Mouse (Mus musculus) neural tube, embryonic 15.5 days (tissue): ENCODE measurements around the gene Alcam. TPM values are rescaled to one million over a fixed set of nuclear protein-coding genes. Genes with fewer than 3 reads are reported as not detected.

Source experiments
- ATAC-seq: fragments of 200-750 bp; cut with Nextera tagmentation; 2 replicates; pipeline ENCODE4 v1.8.0; 2017; ENCODE audit warnings: mild to moderate bottlenecking, moderate TSS enrichment, moderate library complexity; ENCODE audit not compliant: low FRiP score
- H3K27ac ChIP-seq: fragments of 300-500 bp; sonication (generic); replicated peaks from 2 replicates; pipeline ENCODE4 v1.5.1; 2015; ENCODE audit warnings: mild to moderate bottlenecking, inconsistent platforms
- H3K27me3 ChIP-seq: fragments of 300-500 bp; sonication (generic); replicated peaks from 2 replicates; pipeline ENCODE4 v1.6.1; 2015; ENCODE audit warnings: inconsistent platforms
- H3K36me3 ChIP-seq: fragments of 300-500 bp; sonication (generic); 2 replicates; pipeline ENCODE4 v1.6.1; 2015; ENCODE audit warnings: inconsistent platforms
- H3K4me1 ChIP-seq: fragments of 300-500 bp; sonication (generic); 2 replicates; pipeline ENCODE4 v1.6.1; 2015; ENCODE audit warnings: inconsistent platforms
- H3K4me2 ChIP-seq: fragments of 300-500 bp; sonication (generic); 2 replicates; pipeline ENCODE4 v1.6.1; 2015; ENCODE audit warnings: inconsistent platforms, mild to moderate bottlenecking, moderate library complexity
- H3K4me3 ChIP-seq: fragments of 300-500 bp; sonication (generic); replicated peaks from 2 replicates; pipeline ENCODE4 v1.5.1; 2015; ENCODE audit warnings: mild to moderate bottlenecking, inconsistent platforms
- H3K9ac ChIP-seq: fragments of 300-500 bp; sonication (generic); replicated peaks from 2 replicates; pipeline ENCODE4 v1.6.1; 2015; ENCODE audit warnings: mild to moderate bottlenecking, inconsistent platforms
- H3K9me3 ChIP-seq: fragments of 300-500 bp; sonication (generic); replicated peaks from 2 replicates; pipeline ENCODE4 v1.6.1; 2016; ENCODE audit warnings: inconsistent platforms
- WGBS: fragments of 180-500 bp; shearing (Covaris S2); methylation state at CpG from one replicate; pipeline ENCODE4 v1.1.7; 2015; ENCODE audit warnings: mixed read lengths; 5-methylcytosine and 5-hydroxymethylcytosine counted together
- polyA plus RNA-seq: library from polyadenylated mRNA; unstranded; fragments of >200 nt; fragmentation: Nextera tagmentation; extraction: Ambion mirVana; gene quantifications from 2 replicates; pipeline ENCODE4 v1.2.1, GENCODE M21; 2015

The Alcam gene
- polyA plus RNA-seq, 1 experiment from 2014 or later = 40.0 TPM

DNA sequence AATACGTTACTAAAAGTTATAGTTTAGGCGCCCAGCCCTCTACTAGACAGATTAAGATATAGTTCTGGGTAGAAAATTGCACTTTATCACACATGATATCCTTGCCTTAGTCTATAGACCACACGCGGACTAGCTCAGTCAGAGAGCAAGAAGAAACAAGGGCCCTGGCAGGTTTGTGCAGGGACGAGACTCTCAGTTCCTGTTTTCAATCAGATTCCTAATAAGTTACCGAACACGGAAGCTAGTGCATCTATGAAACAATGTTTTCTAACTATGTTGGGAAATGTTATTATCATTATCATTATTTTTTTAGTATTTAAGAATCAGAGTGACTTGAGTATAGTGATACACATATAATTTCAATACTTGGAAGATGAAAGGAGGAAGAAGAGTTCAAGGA, 152.1 kb downstream of the Alcam start:
- Histone ChIP-seq H3K9me3 (no peaks in the 10 kb centered on the region), H3K36me3 (no peaks in the 10 kb centered on the region), H3K27ac (no peak overlapping the region), H3K27me3 (no peaks in the 10 kb centered on the region), H3K4me1 (0 out of 2 replicates have a peak, but pooled peaks cover 7% of the 10 kb centered on the region), H3K9ac (no peak overlapping the region), H3K4me2 (no peak overlapping the region), H3K4me3 (no peak overlapping the region)
- WGBS = 91% methylated on average over 7 of the region's 7 CpGs
- no peak for ATAC-seq

DNA sequence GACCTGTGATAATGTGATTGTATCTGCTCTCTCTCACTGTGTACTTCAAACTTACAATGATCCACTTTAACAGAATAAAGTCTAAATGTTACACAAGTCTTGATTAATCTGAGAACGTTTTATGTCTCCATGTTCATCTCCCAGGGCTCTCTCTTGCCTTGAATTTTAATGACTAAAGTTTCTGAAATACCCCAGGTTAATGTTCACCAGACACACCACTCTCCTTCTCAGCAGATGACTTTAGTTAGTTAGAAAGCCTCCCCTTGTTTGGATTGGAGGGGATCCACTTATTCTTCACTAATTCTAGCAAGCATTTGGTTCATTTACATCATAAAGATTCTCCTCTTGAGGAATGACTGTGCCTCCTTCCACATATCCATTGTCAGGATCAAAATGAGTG, 157.5 kb downstream of the Alcam start:
- Histone ChIP-seq H3K4me1 (no peaks in the 10 kb centered on the region), H3K9me3 (no peaks in the 10 kb centered on the region), H3K4me3 (no peak overlapping the region), H3K9ac (no peak overlapping the region), H3K27ac (no peak overlapping the region), H3K27me3 (no peaks in the 10 kb centered on the region), H3K36me3 (peaks cover 10% of the 10 kb centered on the region; the same call in 1 of the 2 replicates), H3K4me2 (no peak overlapping the region)
- no peak for ATAC-seq
- WGBS = 49% methylated on average over 1 of the region's 1 CpGs

DNA sequence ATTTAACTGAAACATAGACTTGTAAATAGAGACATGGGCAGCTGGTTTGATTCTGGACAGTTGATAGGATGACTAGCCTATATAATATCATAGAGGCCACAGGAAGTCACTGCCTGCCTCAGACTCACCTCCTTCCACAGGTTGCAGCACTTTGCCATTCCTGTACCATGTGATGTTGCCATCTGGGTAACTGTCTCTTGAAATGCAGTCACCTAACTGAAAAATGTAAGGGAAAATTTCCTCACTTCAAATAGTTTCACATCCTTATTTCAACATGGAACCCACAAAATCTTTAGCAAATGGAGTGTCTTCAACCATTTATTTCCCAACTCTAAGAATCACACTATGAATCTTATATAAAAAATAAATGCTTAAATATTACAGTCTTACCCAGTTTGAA, 158.3 kb downstream of the Alcam start:
- Histone ChIP-seq H3K4me2 (no peak overlapping the region), H3K27me3 (no peaks in the 10 kb centered on the region), H3K36me3 (peaks cover 10% of the 10 kb centered on the region; the same call in 1 of the 2 replicates), H3K9me3 (no peaks in the 10 kb centered on the region), H3K4me3 (no peak overlapping the region), H3K27ac (no peak overlapping the region), H3K9ac (no peak overlapping the region), H3K4me1 (no peaks in the 10 kb centered on the region)
- ATAC-seq = no peak

DNA sequence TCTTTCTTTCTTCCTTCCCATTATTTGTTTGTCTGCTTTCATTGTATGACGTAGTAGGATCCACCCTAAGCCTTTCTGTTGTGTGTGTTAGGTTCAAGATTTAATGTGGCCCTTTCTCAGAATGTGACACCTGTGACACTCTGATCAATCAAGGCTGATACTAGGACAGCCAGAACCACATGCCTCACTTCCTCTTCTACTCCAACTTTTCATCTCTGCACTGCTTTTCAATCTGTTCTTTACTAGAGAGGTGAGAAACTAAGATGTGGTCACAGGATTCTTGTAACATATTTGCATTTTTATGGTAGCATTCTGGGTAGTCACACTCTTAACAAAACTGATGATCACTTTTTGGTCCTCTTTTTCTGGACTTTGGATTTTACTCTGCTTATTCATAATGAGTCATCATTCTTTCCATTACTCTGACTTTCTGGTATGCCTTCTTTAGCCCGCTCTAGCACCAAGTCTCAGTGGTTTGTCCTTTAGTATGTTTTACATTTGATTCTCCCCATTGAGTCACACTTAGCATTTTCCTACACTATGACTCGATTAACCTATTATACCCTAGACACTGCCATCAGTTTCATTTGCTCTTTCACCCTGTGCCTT, 161.3 kb downstream of the Alcam start:
- Histone ChIP-seq H3K4me2 (no peak overlapping the region), H3K27ac (no peak overlapping the region), H3K4me3 (no peak overlapping the region), H3K27me3 (no peaks in the 10 kb centered on the region), H3K9ac (no peak overlapping the region), H3K4me1 (no peaks in the 10 kb centered on the region), H3K9me3 (no peaks in the 10 kb centered on the region), H3K36me3 (peaks cover 16% of the 10 kb centered on the region; the same call in 1 of the 2 replicates)
- WGBS = 81% methylated on average over 3 of the region's 3 CpGs
- ATAC-seq = no peak

DNA sequence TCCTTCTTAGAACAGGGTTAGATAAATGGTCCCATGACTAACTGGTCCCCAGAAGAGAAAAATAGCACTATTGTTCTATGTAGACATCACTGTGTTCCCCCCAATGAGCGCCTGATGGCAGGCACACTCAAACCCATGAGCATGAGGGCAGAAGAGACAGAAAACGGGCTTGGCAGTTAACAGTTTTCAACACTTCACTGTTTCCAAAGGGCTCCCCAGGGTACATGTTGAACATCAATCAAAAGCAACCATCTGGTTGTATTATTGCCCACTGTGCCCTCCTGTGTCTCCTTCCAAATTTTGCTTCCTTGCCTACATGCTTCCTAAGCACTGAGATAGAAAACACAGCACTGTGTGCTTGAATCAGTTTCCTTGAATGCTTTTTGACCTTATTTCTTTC, 173.7 kb downstream of the Alcam start:
- H3K36me3 ChIP-seq = 0 out of 2 replicates have a peak, but pooled peaks cover 2% of the 10 kb centered on the region
- peak; percentile 53 for ATAC-seq

DNA sequence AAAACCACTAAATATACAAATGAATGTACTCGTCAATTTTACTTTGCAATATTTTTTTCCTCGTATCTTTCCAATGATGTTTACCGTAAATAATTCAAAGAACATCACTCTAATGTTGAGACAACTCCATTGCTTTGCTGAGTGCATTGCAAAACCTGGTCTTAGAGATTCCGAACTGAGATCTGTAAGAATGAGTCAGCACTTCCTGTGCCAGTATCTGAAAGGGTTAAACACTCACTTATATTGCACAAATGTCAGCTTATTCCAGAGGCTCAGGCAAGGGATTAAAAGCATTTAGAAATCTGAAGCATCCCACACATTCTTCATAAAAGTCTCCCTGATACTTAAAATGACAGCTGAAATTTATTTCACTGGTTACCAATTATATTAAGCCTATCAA, 188.8 kb downstream of the Alcam start:
- Histone ChIP-seq H3K4me3 (no peak overlapping the region), H3K27ac (no peak overlapping the region), H3K4me1 (no peaks in the 10 kb centered on the region), H3K36me3 (peaks cover 4% of the 10 kb centered on the region), H3K27me3 (no peaks in the 10 kb centered on the region), H3K4me2 (no peak overlapping the region), H3K9me3 (no peaks in the 10 kb centered on the region), H3K9ac (no peak overlapping the region)
- 92% methylated on average over 4 of the region's 4 CpGs for WGBS
- ATAC-seq = no peak

More for the DNA sequence above, 173.7 kb downstream of the Alcam start:
- 55% methylated on average over 2 of the region's 2 CpGs for WGBS
- H3K4me2 ChIP-seq = no peak overlapping the region
- no peaks in the 10 kb centered on the region for H3K4me1 ChIP-seq
- no peaks in the 10 kb centered on the region for H3K9me3 ChIP-seq
- no peak overlapping the region for H3K9ac ChIP-seq
- 0 out of 2 replicates have a peak overlapping the region, but pooled peaks have one; percentile 5 for H3K27ac ChIP-seq
- H3K27me3 ChIP-seq = no peaks in the 10 kb centered on the region
- H3K4me3 ChIP-seq = no peak overlapping the region

DNA sequence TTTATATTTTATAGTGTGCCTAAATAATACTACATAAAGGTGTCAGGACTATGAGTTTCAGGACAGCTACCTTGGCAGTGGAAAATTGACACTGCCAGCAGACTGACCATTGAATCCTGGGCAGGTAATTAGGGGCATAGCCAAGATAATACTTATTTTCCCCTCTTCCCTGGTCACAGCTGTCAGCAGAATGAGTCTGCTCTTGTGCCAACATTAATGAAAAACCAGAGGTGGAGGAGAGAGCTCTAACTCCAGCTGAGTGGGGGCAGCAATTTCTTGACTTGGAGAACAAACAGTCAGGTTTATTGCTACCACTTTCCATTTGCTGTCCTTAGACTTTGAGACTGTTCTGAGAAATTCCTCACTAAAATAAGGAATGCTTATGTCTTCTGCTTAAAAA, 190.1 kb downstream of the Alcam start:
- H3K4me1 ChIP-seq = no peaks in the 10 kb centered on the region
- H3K27me3 ChIP-seq = no peaks in the 10 kb centered on the region
- H3K4me3 ChIP-seq = no peak overlapping the region
- H3K27ac ChIP-seq = no peak overlapping the region
- peaks cover 4% of the 10 kb centered on the region for H3K36me3 ChIP-seq
- H3K4me2 ChIP-seq = no peak overlapping the region
- no peaks in the 10 kb centered on the region for H3K9me3 ChIP-seq
- no peak overlapping the region for H3K9ac ChIP-seq
- no peak for ATAC-seq

DNA sequence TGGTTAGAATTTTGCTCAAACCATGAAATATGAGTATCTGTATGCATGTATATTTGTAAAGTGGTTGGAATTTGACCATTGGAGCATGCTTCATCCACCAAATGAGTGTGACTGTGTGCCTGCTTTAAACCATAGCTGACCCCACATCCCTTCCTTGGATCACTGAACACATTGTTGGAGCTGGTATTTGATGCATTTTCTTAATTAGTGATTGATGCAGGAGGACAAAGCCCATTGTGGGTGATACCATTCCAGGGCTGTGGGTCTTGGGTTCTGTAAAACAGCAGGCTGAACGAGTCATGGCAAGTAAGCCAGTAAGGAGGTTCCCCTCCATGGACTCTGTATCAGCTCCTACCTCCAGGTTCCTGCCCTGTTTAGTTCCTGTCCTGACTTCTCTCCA, 191.3 kb downstream of the Alcam start:
- H3K27ac ChIP-seq = no peak overlapping the region
- no peaks in the 10 kb centered on the region for H3K4me1 ChIP-seq
- ATAC-seq = no peak
- H3K4me3 ChIP-seq = no peak overlapping the region
- no peak overlapping the region for H3K4me2 ChIP-seq
- no peaks in the 10 kb centered on the region for H3K9me3 ChIP-seq
- no peak overlapping the region for H3K9ac ChIP-seq
- no peaks in the 10 kb centered on the region for H3K27me3 ChIP-seq
- no peaks in the 10 kb centered on the region for H3K36me3 ChIP-seq
- 23% methylated on average over 1 of the region's 1 CpGs for WGBS

DNA sequence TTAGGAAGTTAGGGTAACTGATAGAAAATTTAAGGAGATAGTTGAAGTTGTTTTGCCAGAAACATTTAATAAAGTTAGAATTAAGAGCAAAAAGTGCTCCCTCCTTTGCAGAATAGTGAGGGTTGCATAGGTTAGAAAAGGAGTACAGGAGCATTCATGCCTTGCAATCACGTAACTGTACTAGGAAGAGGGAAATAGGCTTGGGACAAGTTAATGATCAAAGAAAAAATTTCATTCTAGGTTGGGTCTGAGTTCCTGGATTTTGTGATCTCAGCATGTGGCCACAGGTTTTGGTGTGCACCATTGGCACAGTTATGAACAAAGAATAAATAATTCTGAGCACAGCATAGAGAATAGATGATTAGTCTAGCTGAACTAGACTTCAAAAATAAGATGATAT, 192.1 kb downstream of the Alcam start:
- H3K4me2 ChIP-seq = no peak overlapping the region
- no peak overlapping the region for H3K4me3 ChIP-seq
- H3K9me3 ChIP-seq = no peaks in the 10 kb centered on the region
- no peak overlapping the region for H3K9ac ChIP-seq
- H3K4me1 ChIP-seq = no peaks in the 10 kb centered on the region
- H3K27ac ChIP-seq = no peak overlapping the region
- no peaks in the 10 kb centered on the region for H3K36me3 ChIP-seq
- ATAC-seq = no peak
- 97% methylated on average over 1 of the region's 1 CpGs for WGBS
- no peaks in the 10 kb centered on the region for H3K27me3 ChIP-seq

DNA sequence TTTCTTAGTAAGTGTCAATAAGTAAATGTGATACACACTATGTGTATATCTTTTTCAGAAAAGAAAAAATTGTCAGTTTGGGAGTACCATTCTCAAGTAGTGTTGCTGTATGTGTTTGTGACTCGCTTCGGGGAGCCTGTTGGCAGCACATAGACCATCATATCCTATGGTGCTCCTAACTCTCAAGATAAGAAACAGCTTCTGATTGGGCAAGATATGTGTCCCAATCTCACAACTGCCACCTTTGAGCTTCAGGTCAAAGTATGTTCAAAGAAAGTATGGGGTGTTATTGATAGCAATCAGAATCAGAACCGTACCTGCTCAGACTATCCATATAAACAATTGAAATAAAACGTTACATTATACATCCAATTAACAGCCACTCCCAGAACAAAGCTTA, 202.9 kb downstream of the Alcam start:
- no peak overlapping the region for H3K27ac ChIP-seq
- H3K27me3 ChIP-seq = no peaks in the 10 kb centered on the region
- H3K4me2 ChIP-seq = no peak overlapping the region
- 0 out of 2 replicates have a peak, but pooled peaks cover 9% of the 10 kb centered on the region for H3K36me3 ChIP-seq
- no peaks in the 10 kb centered on the region for H3K4me1 ChIP-seq
- no peak overlapping the region for H3K9ac ChIP-seq
- H3K4me3 ChIP-seq = no peak overlapping the region
- ATAC-seq = no peak
- WGBS = 90% methylated on average over 4 of the region's 4 CpGs
- H3K9me3 ChIP-seq = no peaks in the 10 kb centered on the region

DNA sequence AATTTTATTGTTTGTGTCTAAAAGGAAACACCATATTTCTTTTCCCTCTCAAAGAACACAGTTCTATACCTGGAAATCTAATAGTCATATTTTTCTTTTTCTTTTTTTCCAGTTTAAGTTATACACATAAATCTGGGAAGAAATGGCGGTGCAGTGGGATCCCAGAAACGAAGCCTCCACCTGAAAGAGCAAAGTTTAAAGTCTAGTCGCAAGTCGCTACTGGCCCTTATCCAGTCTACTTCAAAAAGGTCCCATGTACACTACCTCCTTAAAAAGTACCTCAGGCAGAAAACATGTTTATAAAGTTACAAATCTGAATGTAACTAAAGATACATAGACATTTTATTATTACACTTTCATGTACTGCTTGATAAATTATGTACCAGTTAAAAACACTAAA, 203.7 kb downstream of the Alcam start:
- H3K9ac ChIP-seq = no peak overlapping the region
- no peak for ATAC-seq
- no peak overlapping the region for H3K4me3 ChIP-seq
- H3K27ac ChIP-seq = no peak overlapping the region
- WGBS = 93% methylated on average over 4 of the region's 4 CpGs
- H3K9me3 ChIP-seq = no peaks in the 10 kb centered on the region
- H3K36me3 ChIP-seq = 0 out of 2 replicates have a peak, but pooled peaks cover 6% of the 10 kb centered on the region
- H3K4me1 ChIP-seq = no peaks in the 10 kb centered on the region
- H3K27me3 ChIP-seq = no peaks in the 10 kb centered on the region
- no peak overlapping the region for H3K4me2 ChIP-seq

DNA sequence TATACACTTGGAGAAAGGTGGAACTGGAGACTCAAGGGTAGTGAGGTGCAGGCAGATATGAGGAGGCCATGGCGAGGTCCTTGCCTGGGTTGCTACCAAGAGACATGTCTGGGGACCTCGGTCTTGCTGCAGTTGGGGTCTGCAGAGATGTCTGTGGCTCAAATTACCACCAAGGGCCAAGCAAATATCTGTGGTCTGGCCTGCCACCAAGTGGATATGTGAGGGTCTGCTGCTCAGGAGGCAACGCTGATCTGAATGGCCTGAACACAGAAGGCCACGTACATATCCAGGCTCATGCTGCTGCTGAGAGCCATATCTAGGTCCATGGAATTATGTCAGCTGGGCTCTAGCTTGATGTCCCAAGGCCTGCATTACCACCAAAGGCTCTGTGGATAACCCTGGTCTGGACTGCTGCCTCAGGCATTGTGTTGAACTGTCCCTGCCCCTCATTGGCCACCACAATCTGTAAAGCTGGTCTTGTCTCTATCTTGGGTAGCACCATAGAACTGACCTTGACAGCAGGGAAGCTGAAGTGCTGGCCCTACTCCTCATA, 210.4 kb downstream of the Alcam start:
- Histone ChIP-seq H3K4me3 (no peak overlapping the region), H3K36me3 (no peaks in the 10 kb centered on the region), H3K27me3 (no peaks in the 10 kb centered on the region), H3K9ac (no peak overlapping the region), H3K27ac (no peak overlapping the region), H3K4me2 (no peak overlapping the region), H3K9me3 (no peaks in the 10 kb centered on the region), H3K4me1 (no peaks in the 10 kb centered on the region)
- WGBS = 89% methylated on average over 4 of the region's 4 CpGs
- ATAC-seq = no peak
